Mouse (Mus musculus) hindbrain, embryonic 14.5 days (tissue): ENCODE measurements around the gene Efcab6. TPM values are rescaled to one million over a fixed set of nuclear protein-coding genes. Genes with fewer than 3 reads are reported as not detected.
"Not testable (repeated sequence)": the region's sequence is repeated elsewhere in the genome, so short reads cannot be mapped to it uniquely, and the experiment has no call there.

Experiments
- ATAC-seq: fragments of 200-750 bp; cut with Nextera tagmentation; 2 replicates; pipeline ENCODE4 v1.8.0; 2017; ENCODE audit warnings: moderate number of reproducible peaks, mild to moderate bottlenecking, moderate TSS enrichment, moderate library complexity; ENCODE audit not compliant: low FRiP score
- DNase-seq: peaks from one replicate; pipeline ENCODE4 v3.0.0-alpha.2; 2015; ENCODE audit warnings: low spot score
- H3K27ac ChIP-seq: fragments of 300-500 bp; sonication (generic); 2 replicates; pipeline ENCODE4 v1.5.1; 2014; ENCODE audit warnings: mild to moderate bottlenecking, moderate library complexity
- H3K27me3 ChIP-seq: fragments of 300-500 bp; sonication (generic); 2 replicates; pipeline ENCODE4 v1.6.1; 2014; ENCODE audit warnings: mild to moderate bottlenecking, low read length, mixed read lengths; ENCODE audit not compliant: control insufficient read depth, insufficient read depth
- H3K36me3 ChIP-seq: fragments of 300-500 bp; sonication (generic); replicated peaks from 2 replicates; pipeline ENCODE4 v1.6.1; 2014; ENCODE audit not compliant: control insufficient read depth, insufficient read depth
- H3K4me1 ChIP-seq: fragments of 300-500 bp; sonication (generic); replicated peaks from 2 replicates; pipeline ENCODE4 v1.6.1; 2014; ENCODE audit warnings: antibody characterized with exemption, low read length, mixed read lengths; ENCODE audit not compliant: control insufficient read depth, insufficient read depth
- H3K4me2 ChIP-seq: fragments of 300-500 bp; sonication (generic); replicated peaks from 2 replicates; pipeline ENCODE4 v1.6.1; 2014; ENCODE audit warnings: mild to moderate bottlenecking, moderate library complexity
- H3K4me3 ChIP-seq: fragments of 300-500 bp; sonication (generic); replicated peaks from 2 replicates; pipeline ENCODE4 v1.5.1; 2014; ENCODE audit warnings: mild to moderate bottlenecking, low read length
- H3K9ac ChIP-seq: fragments of 300-500 bp; sonication (generic); 2 replicates; pipeline ENCODE4 v1.6.1; 2014
- H3K9me3 ChIP-seq: fragments of 300-500 bp; sonication (generic); 2 replicates; pipeline ENCODE4 v1.6.1; 2016; ENCODE audit warnings: low read length; ENCODE audit not compliant: control insufficient read depth
- WGBS: fragments of 180-500 bp; shearing (Covaris S2); extraction: QIAGEN DNeasy Blood & Tissue Kit; methylation state at CpG from one replicate; pipeline ENCODE4 v1.1.7; 2014; 5-methylcytosine and 5-hydroxymethylcytosine counted together
- polyA plus RNA-seq: library from polyadenylated mRNA; unstranded; fragments of >200 nt; fragmentation: Nextera tagmentation; extraction: Ambion mirVana; gene quantifications from 2 replicates; pipeline ENCODE4 v1.2.1, GENCODE M21; 2014

The Efcab6 gene
- 0.51 and 0.88 TPM in 2 replicates for polyA plus RNA-seq

GRCm38 (mm10) chr15:84065140-84065539, at the start of gene Efcab6:
Gene Efcab6, minus strand, starts transcription at chr15:84065379.
- Histone ChIP-seq H3K4me1 (peaks cover 14% of the 10 kb centered on the region), H3K27ac (no peak within 1 kb of the TSS), H3K36me3 (no peaks in the 10 kb centered on the region), H3K4me3 (peak within 1 kb of the TSS; percentile 34), H3K4me2 (peak within 1 kb of the TSS; percentile 73), H3K27me3 (peaks cover 3% of the 10 kb centered on the region; the same call in 1 of the 2 replicates), H3K9ac (peak within 1 kb of the TSS; percentile 45; the same call in 1 of the 2 replicates), H3K9me3 (peaks cover 6% of the 10 kb centered on the region; the same call in 1 of the 2 replicates)
- under 1% methylated on average over 29 of the region's 29 CpGs for WGBS
- DNase-seq = peak; percentile 65
- ATAC-seq = peak; percentile 77

DNA sequence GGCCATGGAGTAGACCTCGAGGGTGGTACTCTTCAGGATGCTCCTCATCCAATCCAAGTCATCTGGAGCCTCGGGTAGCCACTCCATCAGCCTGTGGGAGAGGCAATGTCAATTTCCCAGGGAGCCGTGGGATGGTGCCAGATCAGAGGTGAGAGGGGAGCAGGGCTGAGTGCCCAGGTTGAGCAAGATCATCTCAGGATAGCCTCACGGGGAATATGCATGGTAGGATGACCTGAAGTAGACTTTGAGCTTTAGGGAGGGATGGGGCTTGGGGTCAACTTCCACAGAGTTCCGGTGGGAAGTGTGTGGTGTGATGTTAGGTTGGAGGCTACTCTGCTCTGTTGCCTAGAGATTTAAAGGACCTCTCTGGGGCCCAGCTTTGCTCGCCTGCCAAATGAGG, 48.7 kb upstream of the Efcab6 start:
- Histone ChIP-seq H3K27ac (no peak overlapping the region), H3K4me1 (no peaks in the 10 kb centered on the region), H3K9me3 (no peaks in the 10 kb centered on the region), H3K36me3 (no peaks in the 10 kb centered on the region), H3K4me3 (no peak overlapping the region), H3K27me3 (no peaks in the 10 kb centered on the region), H3K9ac (no peak overlapping the region), H3K4me2 (no peak overlapping the region)
- 83% methylated on average over 6 of the region's 6 CpGs for WGBS
- DNase-seq (no peak), ATAC-seq (no peak)

DNA sequence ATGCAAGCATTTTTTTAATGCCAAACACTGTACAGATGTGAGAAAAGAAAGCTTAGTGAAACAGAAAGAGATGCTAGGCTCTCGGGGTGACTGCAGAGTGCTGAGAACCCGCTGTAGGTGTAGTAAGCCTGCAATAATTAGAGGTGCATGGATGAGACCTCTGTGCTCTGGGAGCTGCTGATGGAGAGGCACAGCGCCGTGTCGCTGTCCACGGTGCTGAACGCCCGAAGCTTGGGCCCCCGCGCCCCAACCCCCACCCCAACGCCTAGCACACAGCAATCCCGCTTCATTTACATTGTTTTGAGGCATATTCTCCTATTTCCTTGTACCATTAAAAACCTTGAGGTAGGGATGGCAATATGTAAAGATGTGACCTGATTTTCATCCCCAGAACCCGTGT, 43.7 kb upstream of the Efcab6 start:
- 8% methylated on average over 13 of the region's 13 CpGs for WGBS
- Histone ChIP-seq H3K9me3 (no peaks in the 10 kb centered on the region), H3K9ac (no peak overlapping the region), H3K4me2 (no peak overlapping the region), H3K36me3 (no peaks in the 10 kb centered on the region), H3K27me3 (no peaks in the 10 kb centered on the region), H3K4me3 (no peak overlapping the region), H3K27ac (no peak overlapping the region), H3K4me1 (peaks cover 14% of the 10 kb centered on the region)
- DNase-seq (no peak), ATAC-seq (no peak)

DNA sequence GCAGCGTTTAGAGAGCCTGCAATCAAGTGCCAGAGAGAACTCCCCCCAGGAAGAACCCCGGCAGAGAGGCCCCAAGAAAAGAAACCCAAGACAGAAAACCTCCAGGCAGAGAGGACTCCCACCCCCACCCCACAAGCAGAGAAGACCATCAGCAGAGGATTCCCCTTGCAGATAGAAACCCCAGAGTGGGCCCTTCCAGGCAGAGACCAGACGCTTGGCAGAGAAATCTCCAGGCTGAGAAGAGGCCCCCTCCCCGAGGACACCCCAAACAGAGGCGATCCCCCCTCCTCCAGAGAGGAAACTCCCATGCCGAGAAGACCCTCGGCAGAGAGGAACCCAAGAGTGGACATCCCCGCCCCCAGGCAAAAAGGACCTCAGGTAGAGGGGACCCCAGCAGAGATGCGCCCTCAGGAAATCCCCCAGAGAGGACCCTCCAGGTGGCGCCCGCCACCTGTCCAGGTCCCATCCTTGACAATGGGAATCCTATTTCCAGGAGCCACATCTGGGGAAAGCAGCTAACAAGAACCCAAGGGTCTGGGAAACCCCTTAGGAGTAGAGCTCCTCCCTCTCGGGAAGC, 40.8 kb upstream of the Efcab6 start:
- Histone ChIP-seq H3K36me3 (no peaks in the 10 kb centered on the region), H3K27ac (peak overlapping the region; percentile 78), H3K4me1 (peaks cover 24% of the 10 kb centered on the region), H3K9ac (peak overlapping the region; percentile 83), H3K27me3 (no peaks in the 10 kb centered on the region), H3K4me3 (peak overlapping the region; percentile 75), H3K9me3 (no peaks in the 10 kb centered on the region), H3K4me2 (peak overlapping the region; percentile 85)
- ATAC-seq (peak; percentile 29; the same call in 1 of the 2 replicates), DNase-seq (no peak)
- 11% methylated on average over 12 of the region's 12 CpGs for WGBS

GRCm38 (mm10) chr15:84105105-84105923, 40.1 kb upstream of the Efcab6 start, which contains the start of gene Sult4a1:
Gene Sult4a1, minus strand, starts transcription at chr15:84105754.
- H3K36me3 ChIP-seq = no peaks in the 10 kb centered on the region
- peak within 1 kb of the TSS; percentile 83 for H3K9ac ChIP-seq
- DNase-seq = peak; percentile 79
- ATAC-seq = peak; percentile 60
- no peaks in the 10 kb centered on the region for H3K9me3 ChIP-seq
- peaks cover 24% of the 10 kb centered on the region for H3K4me1 ChIP-seq
- H3K27me3 ChIP-seq = no peaks in the 10 kb centered on the region
- peak within 1 kb of the TSS; percentile 78 for H3K27ac ChIP-seq
- 2% methylated on average over 77 of the region's 77 CpGs for WGBS
- peak within 1 kb of the TSS; percentile 75 for H3K4me3 ChIP-seq
- peak within 1 kb of the TSS; percentile 85 for H3K4me2 ChIP-seq

DNA sequence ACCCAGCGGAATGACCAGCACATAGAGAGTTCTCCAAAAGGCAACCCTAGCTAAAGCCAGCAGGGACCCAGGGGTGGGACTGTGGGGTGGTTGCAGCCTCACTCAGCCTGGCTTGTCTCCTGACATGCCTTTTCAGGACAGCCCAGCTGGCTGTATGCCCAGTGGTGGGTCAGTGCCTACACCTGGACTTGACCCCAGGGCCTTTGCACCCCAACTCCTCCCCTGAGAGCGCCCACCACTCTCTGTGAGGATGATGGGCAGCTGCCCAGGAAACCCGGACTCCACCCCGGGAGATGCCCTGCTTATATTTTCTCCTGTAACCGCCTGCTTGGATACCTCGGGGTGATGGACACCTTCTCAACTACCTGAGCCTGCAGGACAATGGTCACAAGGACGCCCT, 39.4 kb upstream of the Efcab6 start:
- Histone ChIP-seq H3K36me3 (no peaks in the 10 kb centered on the region), H3K27me3 (no peaks in the 10 kb centered on the region), H3K9me3 (no peaks in the 10 kb centered on the region), H3K27ac (no peak overlapping the region), H3K4me3 (peak overlapping the region; percentile 75), H3K4me2 (peak overlapping the region; percentile 85), H3K9ac (peak overlapping the region; percentile 83), H3K4me1 (peaks cover 24% of the 10 kb centered on the region)
- WGBS = 84% methylated on average over 7 of the region's 7 CpGs
- ATAC-seq = 0 out of 2 replicates have a peak, but pooled peaks have one; percentile 6
- DNase-seq = no peak

DNA sequence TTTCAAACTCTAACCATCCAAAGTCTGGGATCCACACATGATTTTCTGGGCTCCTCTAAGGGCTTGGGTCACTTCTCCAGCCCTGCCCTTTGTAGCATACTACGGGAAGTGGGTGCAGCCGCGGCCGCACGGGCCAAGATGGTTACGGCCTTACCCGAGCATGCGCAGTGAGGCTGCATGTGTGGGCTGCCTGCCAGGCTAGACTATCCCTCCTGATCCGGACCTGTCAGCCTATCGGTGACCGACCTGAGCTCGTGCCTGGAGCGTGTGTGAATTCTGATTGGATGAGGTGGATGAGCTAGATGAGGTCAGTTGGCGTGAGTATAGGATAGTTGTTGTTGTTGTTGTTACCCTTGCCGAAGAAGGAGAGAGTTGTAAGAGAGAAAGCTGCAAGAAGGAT, 32.4 kb upstream of the Efcab6 start:
- H3K9me3 ChIP-seq, H3K4me1 ChIP-seq, ATAC-seq, H3K27ac ChIP-seq, DNase-seq, H3K4me2 ChIP-seq, H3K4me3 ChIP-seq, H3K36me3 ChIP-seq, H3K27me3 ChIP-seq, H3K9ac ChIP-seq: not testable (repeated sequence)
- 92% methylated on average over 15 of the region's 15 CpGs for WGBS

- DNase-seq = no peak
- H3K4me1 ChIP-seq = no peaks in the 10 kb centered on the region
- no peak overlapping the region for H3K4me2 ChIP-seq
- H3K9me3 ChIP-seq = no peaks in the 10 kb centered on the region
- 0 out of 2 replicates have a peak, but pooled peaks cover 4% of the 10 kb centered on the region for H3K36me3 ChIP-seq
- H3K4me3 ChIP-seq = no peak overlapping the region
- no peaks in the 10 kb centered on the region for H3K27me3 ChIP-seq
- no peak overlapping the region for H3K9ac ChIP-seq
- H3K27ac ChIP-seq = no peak overlapping the region
- 80% methylated on average over 8 of the region's 8 CpGs for WGBS
- no peak for ATAC-seq
These were observed 30.9 kb upstream of the Efcab6 start for GRCm38 (mm10) chr15:84096051-84096450.

- DNase-seq = no peak
- Histone ChIP-seq H3K4me2 (no peak overlapping the region), H3K9me3 (no peaks in the 10 kb centered on the region), H3K27me3 (no peaks in the 10 kb centered on the region), H3K4me1 (no peaks in the 10 kb centered on the region), H3K36me3 (peaks cover 10% of the 10 kb centered on the region; the same call in 1 of the 2 replicates), H3K4me3 (no peak overlapping the region), H3K9ac (no peak overlapping the region), H3K27ac (no peak overlapping the region)
- ATAC-seq = no peak
- 60% methylated on average over 7 of the region's 7 CpGs for WGBS
These were observed 29.7 kb upstream of the Efcab6 start for GRCm38 (mm10) chr15:84094921-84095320.
